21 mouse cellular contexts compared by ENCODE assay signal in the genomic region with DNA sequence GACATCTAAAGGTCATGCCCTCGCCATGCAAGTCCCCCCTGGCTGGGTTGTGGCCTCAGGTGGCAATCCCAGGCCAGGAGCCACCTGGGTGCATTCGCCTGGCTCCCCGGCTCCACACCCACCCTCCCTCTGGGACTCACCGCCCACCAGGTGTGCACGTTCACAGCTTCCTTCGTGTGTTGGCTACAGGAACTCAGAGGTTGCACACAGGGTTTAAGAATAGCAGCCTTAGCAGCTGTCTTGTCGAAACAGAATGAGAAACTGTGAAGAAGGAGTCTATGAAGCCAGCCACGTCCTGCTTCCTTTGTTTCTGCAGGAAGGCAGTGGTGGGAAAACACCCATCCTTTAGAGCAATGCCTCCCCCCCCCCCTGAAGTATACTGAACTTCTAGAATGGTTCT.
DNase-seq lines count a peak whose midpoint lies in the region; ATAC-seq lines count a peak whose summit lies in the region.
"Had no signal": no experiment of that assay in that cellular context is flagged by ENCODE, and none has a peak within 500 bp of the region (broad histone marks: within the 10 kb centered on the region; RNA-seq: fewer than 3 reads in every experiment).

No protein-coding gene starts in this region.

- DNase-seq in left cerebral cortex, adult 18-20 months (ENCODE audit: low spot score in 2 of 2), result peak; percentile 40 to 41
- DNase-seq in left cerebral cortex, postnatal 10 days (ENCODE audit: extremely low spot score in 1 of 2, low spot score in 2 of 2), result no peak
- DNase-seq in 3134 (ENCODE audit: extremely low read depth, insufficient read length, low spot score), result peak; percentile 7
- DNase-seq in hindbrain, embryonic 14.5 days (ENCODE audit: low spot score), result no peak
- no peak for DNase-seq in heart, postnatal 25 days (ENCODE audit: low spot score)
- no peak for DNase-seq in kidney, postnatal 36 days
- no peak for DNase-seq in lung, postnatal 36 days
- DNase-seq: adrenal gland, postnatal 36 days; cerebellum, adult 9-10 months; gastrocnemius, adult 2 months; heart, adult 11 months; heart, postnatal 4 days; kidney, adult 18-20 months; kidney, postnatal 14 days had no signal

- 63% methylated on average over 8 of the region's 8 CpGs for WGBS in hindbrain, embryonic 14.5 days
- WGBS in neural tube, embryonic 15.5 days, result 58% methylated on average over 8 of the region's 8 CpGs

- H3K4me2 ChIP-seq in hindbrain, embryonic 14.5 days (replicated peaks), result no peak overlapping the region
- no peak overlapping the region for H3K4me2 ChIP-seq in neural tube, embryonic 15.5 days
- H3K4me2 ChIP-seq: embryonic facial prominence, embryonic 13.5 days; heart, embryonic 13.5 days; limb, embryonic 13.5 days had no signal

- H3K27me3 ChIP-seq in hindbrain, embryonic 14.5 days (ENCODE audit: control insufficient read depth, insufficient read depth, low read length), result no peaks in the 10 kb centered on the region
- H3K27me3 ChIP-seq in neural tube, embryonic 15.5 days (replicated peaks), result no peaks in the 10 kb centered on the region
- H3K27me3 ChIP-seq: Patski had no signal

- H3K27ac ChIP-seq in hindbrain, embryonic 14.5 days, result peak overlapping the region; percentile 77
- H3K27ac ChIP-seq in neural tube, embryonic 15.5 days (replicated peaks), result peak overlapping the region; percentile 82
- H3K27ac ChIP-seq: embryonic facial prominence, embryonic 13.5 days; gastrocnemius, adult 2 months; heart, embryonic 13.5 days; limb, embryonic 13.5 days; liver, embryonic 14.5 days had no signal

- no peaks in the 10 kb centered on the region for H3K9me3 ChIP-seq in hindbrain, embryonic 14.5 days (ENCODE audit: control insufficient read depth, low read length)
- H3K9me3 ChIP-seq in neural tube, embryonic 15.5 days (replicated peaks), result no peaks in the 10 kb centered on the region
- H3K9me3 ChIP-seq: embryonic facial prominence, embryonic 13.5 days; heart, embryonic 13.5 days; limb, embryonic 13.5 days had no signal

- ATAC-seq in hindbrain, embryonic 14.5 days (ENCODE audit: low FRiP score), result no peak
- ATAC-seq in neural tube, embryonic 15.5 days (ENCODE audit: low FRiP score), result no peak
- ATAC-seq: activated CD4-positive, CD25-positive, alpha-beta regulatory T cell, adult 4 months; Patski had no signal

- peaks cover 21% of the 10 kb centered on the region for H3K4me1 ChIP-seq in hindbrain, embryonic 14.5 days (replicated peaks; ENCODE audit: control insufficient read depth, insufficient read depth, low read length)
- H3K4me1 ChIP-seq in neural tube, embryonic 15.5 days, result peaks cover 30% of the 10 kb centered on the region
- H3K4me1 ChIP-seq: limb, embryonic 13.5 days had no signal

- H3K4me3 ChIP-seq in hindbrain, embryonic 14.5 days (replicated peaks; ENCODE audit: low read length), result no peak overlapping the region
- H3K4me3 ChIP-seq in neural tube, embryonic 15.5 days (replicated peaks), result no peak overlapping the region
- H3K4me3 ChIP-seq: embryonic facial prominence, embryonic 13.5 days; gastrocnemius, adult 2 months; heart, embryonic 13.5 days; limb, embryonic 13.5 days had no signal

- intact Hi-C loops in left cerebral cortex, postnatal 10 days (cut with DNase I), result no loop called here
- intact Hi-C loops in heart, postnatal 25 days (cut with DNase I), result no loop called here

- H3K36me3 ChIP-seq in hindbrain, embryonic 14.5 days (replicated peaks; ENCODE audit: control insufficient read depth, insufficient read depth), result no peaks in the 10 kb centered on the region
- H3K36me3 ChIP-seq in neural tube, embryonic 15.5 days, result no peaks in the 10 kb centered on the region
- H3K36me3 ChIP-seq: embryonic facial prominence, embryonic 13.5 days; heart, embryonic 13.5 days; limb, embryonic 13.5 days had no signal

- no peak overlapping the region for H3K9ac ChIP-seq in hindbrain, embryonic 14.5 days
- no peak overlapping the region for H3K9ac ChIP-seq in neural tube, embryonic 15.5 days (replicated peaks)
- H3K9ac ChIP-seq: embryonic facial prominence, embryonic 13.5 days; heart, embryonic 13.5 days; limb, embryonic 13.5 days; liver, embryonic 14.5 days had no signal

Comparison
In these comparisons a context has a peak if more than half of its experiments do, and no peak if none do; other contexts are left out.
1. DNase-seq: peak in left cerebral cortex, adult 18-20 months (2 of 2) and 3134 (single experiment); none in left cerebral cortex, postnatal 10 days (0 of 2), hindbrain, embryonic 14.5 days (single experiment), heart, postnatal 25 days (single experiment), kidney, postnatal 36 days (0 of 2) and lung, postnatal 36 days (single experiment).